Mouse (Mus musculus) CH12.LX (cell line): ENCODE data around the gene Fgfr2. TPM values are rescaled to one million over a fixed set of nuclear protein-coding genes. Genes with fewer than 3 reads are reported as not detected.
A peak's percentile ranks its signal among the peaks of the same experiment; 100 is the strongest.

Experiments
- DNase-seq: peaks from one replicate; pipeline ENCODE4 v3.0.0-alpha.2; 2013; ENCODE audit errors: extremely low read depth
- H3K27ac ChIP-seq: 2 replicates; pipeline ENCODE4 v1.5.1; 2012; ENCODE audit warnings: low read depth, mild to moderate bottlenecking, control low read depth, moderate library complexity; ENCODE audit not compliant: insufficient read depth
- H3K27me3 ChIP-seq: replicated peaks from 2 replicates; pipeline ENCODE3; 2012; ENCODE audit warnings: inconsistent platforms
- H3K36me3 ChIP-seq, 2 experiments: replicated peaks in 1 of 2; 2 replicates each; pipeline versions ENCODE3 to v1.6.1; 2012; ENCODE audit warnings: inconsistent platforms in 1 of 2, low read length in 1 of 2, mild to moderate bottlenecking in 1 of 2, mixed read lengths in 1 of 2, moderate library complexity in 1 of 2; ENCODE audit not compliant: control insufficient read depth in 1 of 2, insufficient read depth in 1 of 2
- H3K4me1 ChIP-seq, 2 experiments: 2 replicates each; pipeline ENCODE4 v1.6.1; 2012; ENCODE audit warnings: inconsistent platforms in 1 of 2, moderate library complexity in 1 of 2; ENCODE audit not compliant: insufficient read depth in 2 of 2, control insufficient read depth in 1 of 2
- H3K4me2 ChIP-seq: 2 replicates; pipeline ENCODE4 v1.6.1; 2012; ENCODE audit warnings: low read depth, mild to moderate bottlenecking, control low read depth; ENCODE audit not compliant: poor library complexity, insufficient read depth, severe bottlenecking
- H3K4me3 ChIP-seq, 3 experiments: fragments of 150-350 bp in 1 of 3; sonication (generic) in 1 of 3; replicated peaks in 1 of 3; 2 replicates each; pipeline versions ENCODE3 to v1.5.1; 2011 to 2012; ENCODE audit warnings: low read depth in 2 of 3, low read length in 2 of 3, mild to moderate bottlenecking in 2 of 3, moderate library complexity in 2 of 3, control low read depth in 1 of 3, improper control_type of control experiment in 1 of 3, inconsistent platforms in 1 of 3, mixed read lengths in 1 of 3; ENCODE audit not compliant: poor library complexity in 1 of 3
- H3K79me2 ChIP-seq: replicated peaks from 2 replicates; pipeline ENCODE4 v1.6.1; 2012; ENCODE audit warnings: mild to moderate bottlenecking, moderate library complexity; ENCODE audit not compliant: control insufficient read depth, poor library complexity, insufficient read depth, severe bottlenecking; ENCODE audit errors: extremely low read depth
- H3K9ac ChIP-seq: 2 replicates; pipeline ENCODE4 v1.6.1; 2012; ENCODE audit warnings: low read depth, mild to moderate bottlenecking, control low read depth, moderate library complexity; ENCODE audit not compliant: insufficient read depth
- H3K9me3 ChIP-seq: replicated peaks from 2 replicates; pipeline ENCODE3; 2012; ENCODE audit warnings: low read length, inconsistent platforms, mixed read lengths
- BHLHE40 ChIP-seq: IDR thresholded peaks from 2 replicates; pipeline ENCODE4 v1.6.1; 2011; ENCODE audit warnings: mild to moderate bottlenecking, low read depth, low read length, improper control_type of control experiment
- CHD1 ChIP-seq: IDR thresholded peaks from 2 replicates; pipeline ENCODE4 v1.6.1; 2012; ENCODE audit warnings: low read depth, low read length, improper control_type of control experiment, inconsistent platforms
- CHD2 ChIP-seq: IDR thresholded peaks from 2 replicates; pipeline ENCODE4 v1.6.1; 2011; ENCODE audit warnings: low read length, improper control_type of control experiment
- CTCF ChIP-seq, 2 experiments: IDR thresholded peaks in 1 of 2; conservative IDR thresholded peaks in 1 of 2; 2 replicates each; pipeline ENCODE4 v1.5.1; 2011 to 2012; ENCODE audit warnings: low read depth in 2 of 2, low read length in 2 of 2, improper control_type of control experiment in 1 of 2, inconsistent platforms in 1 of 2, mild to moderate bottlenecking in 1 of 2, moderate library complexity in 1 of 2
- ETS1 ChIP-seq: conservative IDR thresholded peaks from 2 replicates; pipeline ENCODE4 v1.6.1; 2012; ENCODE audit warnings: low read depth, mild to moderate bottlenecking, inconsistent platforms, low read length, improper control_type of control experiment, moderate library complexity
- IRF4 ChIP-seq: IDR thresholded peaks from 2 replicates; pipeline ENCODE4 v1.6.1; 2014; ENCODE audit warnings: low read depth, mild to moderate bottlenecking, inconsistent platforms, low read length, improper control_type of control experiment
- KAT2A ChIP-seq: IDR thresholded peaks from 2 replicates; pipeline ENCODE4 v1.6.1; 2012; ENCODE audit warnings: low read length, improper control_type of control experiment, inconsistent platforms; ENCODE audit not compliant: insufficient replicate concordance
- MAFK ChIP-seq: IDR thresholded peaks from 2 replicates; pipeline ENCODE4 v1.6.1; 2011; ENCODE audit warnings: low read length, improper control_type of control experiment; ENCODE audit not compliant: insufficient replicate concordance
- MAZ ChIP-seq: IDR thresholded peaks from 2 replicates; pipeline ENCODE4 v1.6.1; 2012; ENCODE audit warnings: low read depth, mild to moderate bottlenecking, inconsistent platforms, low read length, improper control_type of control experiment, moderate library complexity
- MEF2A ChIP-seq: IDR thresholded peaks from 2 replicates; pipeline ENCODE4 v1.6.1; 2014; ENCODE audit warnings: low read depth, mild to moderate bottlenecking, inconsistent platforms, low read length, improper control_type of control experiment, borderline replicate concordance
- MYC ChIP-seq: IDR thresholded peaks from 2 replicates; pipeline ENCODE4 v1.6.1; 2011; ENCODE audit warnings: low read depth, mild to moderate bottlenecking, improper control_type of control experiment, low read length
- NRF1 ChIP-seq: IDR thresholded peaks from 2 replicates; pipeline ENCODE4 v1.6.1; 2014; ENCODE audit warnings: low read depth, mild to moderate bottlenecking, inconsistent platforms, low read length, improper control_type of control experiment, moderate library complexity
- POLR2A ChIP-seq: IDR thresholded peaks from 2 replicates; pipeline ENCODE4 v1.6.1; 2011; ENCODE audit warnings: low read depth, mild to moderate bottlenecking, improper control_type of control experiment, low read length
- RAD21 ChIP-seq: IDR thresholded peaks from 2 replicates; pipeline ENCODE4 v1.6.1; 2011; ENCODE audit warnings: low read depth, mild to moderate bottlenecking, low read length, improper control_type of control experiment, moderate library complexity
- SIN3A ChIP-seq: IDR thresholded peaks from 2 replicates; pipeline ENCODE4 v1.6.1; 2012; ENCODE audit warnings: low read length, improper control_type of control experiment, inconsistent platforms
- SMC3 ChIP-seq: IDR thresholded peaks from 2 replicates; pipeline ENCODE4 v1.6.1; 2011; ENCODE audit warnings: low read depth, low read length, improper control_type of control experiment
- TBP ChIP-seq: conservative IDR thresholded peaks from 2 replicates; pipeline ENCODE4 v1.6.1; 2011; ENCODE audit warnings: low read depth, low read length, improper control_type of control experiment
- USF1 ChIP-seq: IDR thresholded peaks from 2 replicates; pipeline ENCODE4 v1.6.1; 2014; ENCODE audit warnings: low read depth, mild to moderate bottlenecking, inconsistent platforms, low read length, improper control_type of control experiment
- USF2 ChIP-seq: conservative IDR thresholded peaks from 2 replicates; pipeline ENCODE4 v1.6.1; 2011; ENCODE audit warnings: low read depth, low read length, improper control_type of control experiment
- ZC3H11A ChIP-seq: IDR thresholded peaks from 2 replicates; pipeline ENCODE4 v1.6.1; 2012; ENCODE audit warnings: low read depth, mild to moderate bottlenecking, inconsistent platforms, low read length, improper control_type of control experiment
- ZKSCAN1 ChIP-seq: IDR thresholded peaks from 2 replicates; pipeline ENCODE4 v1.6.1; 2012; ENCODE audit warnings: low read depth, inconsistent platforms, low read length, improper control_type of control experiment, borderline replicate concordance
- ZMIZ1 ChIP-seq: IDR thresholded peaks from 2 replicates; pipeline ENCODE4 v1.6.1; 2012; ENCODE audit warnings: low read depth, mild to moderate bottlenecking, inconsistent platforms, low read length, improper control_type of control experiment
- ZNF384 ChIP-seq: IDR thresholded peaks from 2 replicates; pipeline ENCODE4 v1.6.1; 2012; ENCODE audit warnings: low read depth, low read length, improper control_type of control experiment, inconsistent platforms
- dilution Hi-C: fragments of 300-500 bp; cut with MboI; formaldehyde crosslinking; loops from 2 replicates; pipeline ENCODE4 v1.14.3; 2020; ENCODE audit warnings: low sequenced_read_pairs; ENCODE audit not compliant: extremely low pct_unique_long_range_greater_than_20kb, extremely low pct_ligation_motif_present
- in situ Hi-C: fragments of 300-500 bp; cut with MboI; formaldehyde crosslinking; loops from 3 replicates; pipeline ENCODE4 v1.14.3; 2019; ENCODE audit warnings: low sequenced_read_pairs, low pct_ligation_motif_present, low pct_unique_long_range_greater_than_20kb, mixed read lengths
- polyA plus RNA-seq: library from polyadenylated mRNA; unstranded; fragments of >175 nt; gene quantifications from 2 replicates; pipeline ENCODE4 v1.2.1, GENCODE M21; 2012; ENCODE audit warnings: low read depth; ENCODE audit not compliant: insufficient read length
- total RNA-seq, 2 experiments: library from RNA; depleted of rRNA; stranded (reverse); fragments of 300-350 nt in 1 of 2; fragments of >200 nt in 1 of 2; gene quantifications; 2 replicates each; pipeline ENCODE4 v1.2.3; 2012 to 2014

Fgfr2 gene
- total and polyA plus RNA-seq, 3 experiments, result not detected

DNA sequence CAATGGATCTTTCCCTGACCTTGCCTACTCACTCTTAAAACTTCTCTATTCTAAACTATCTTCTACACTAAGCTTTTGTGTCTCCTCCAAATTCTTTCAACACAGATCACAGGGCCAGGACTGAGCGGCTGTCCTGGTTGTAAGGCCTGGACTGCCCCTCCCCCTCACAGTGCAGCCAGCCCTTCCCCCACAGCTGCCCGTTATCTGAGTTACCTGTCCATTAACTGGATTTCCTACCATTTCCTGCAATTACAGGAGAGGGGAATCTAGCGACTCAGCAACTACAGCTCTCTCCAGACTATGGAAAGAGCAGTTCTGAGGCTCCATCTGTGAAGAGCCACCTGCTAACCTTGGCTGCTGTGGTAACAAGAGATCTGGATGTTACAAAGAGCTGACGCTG, 567.2 kb downstream of the Fgfr2 start:
- no peak overlapping the region for H3K27ac ChIP-seq
- in situ Hi-C loops (no loop called here), dilution Hi-C loops (no loop called here)
- no peaks in the 10 kb centered on the region for H3K79me2 ChIP-seq
- peaks cover 33 to 49% of the 10 kb centered on the region in 2 experiments for H3K36me3 ChIP-seq
- TF ChIP-seq CHD2 (peak; percentile 63), ZKSCAN1 (no peak)
- peaks cover 0 to 11% of the 10 kb centered on the region in 2 experiments; a peak in 2 of 4 replicates for H3K4me1 ChIP-seq
- no peaks in the 10 kb centered on the region for H3K9me3 ChIP-seq
- H3K4me2 ChIP-seq, result no peak overlapping the region
- peaks cover 2% of the 10 kb centered on the region for H3K27me3 ChIP-seq
- no peak overlapping the region for H3K9ac ChIP-seq
- no peak overlapping the region for H3K4me3 ChIP-seq
- no peak for DNase-seq

GRCm38 (mm10) chr7:132554091-132554490, 569.1 kb downstream of the Fgfr2 start:
- no peaks in the 10 kb centered on the region for H3K9me3 ChIP-seq
- TF ChIP-seq SIN3A (no peak), BHLHE40 (no peak), CHD1 (no peak), POLR2A (no peak), NRF1 (no peak), MEF2A (no peak), MAFK (no peak), ZMIZ1 (no peak), USF2 (no peak), ETS1 (no peak)
- TF ChIP-seq, all 38 proteins: peak for 0
- H3K4me2 ChIP-seq, result no peak overlapping the region
- H3K4me3 ChIP-seq, result no peak overlapping the region
- in situ Hi-C loops (no loop called here), dilution Hi-C loops (no loop called here)
- DNase-seq, result no peak
- no peaks in the 10 kb centered on the region for H3K79me2 ChIP-seq
- no peak overlapping the region for H3K27ac ChIP-seq
- H3K36me3 ChIP-seq, result peaks cover 19 to 31% of the 10 kb centered on the region in 2 experiments
- H3K4me1 ChIP-seq, result peaks cover 0 to 11% of the 10 kb centered on the region in 2 experiments; a peak in 2 of 4 replicates
- H3K27me3 ChIP-seq, result peaks cover 16% of the 10 kb centered on the region
- no peak overlapping the region for H3K9ac ChIP-seq

- Histone ChIP-seq H3K79me2 (no peaks in the 10 kb centered on the region), H3K27ac (no peak overlapping the region), H3K36me3 (peaks cover 0 to 7% of the 10 kb centered on the region in 2 experiments), H3K4me3 (peak overlapping the region; percentile 47 to 51 (median 48)), H3K4me2 (peak overlapping the region; percentile 95), H3K4me1 (peaks cover 0 to 19% of the 10 kb centered on the region in 2 experiments; a peak in 2 of 4 replicates), H3K9ac (peak overlapping the region; percentile 47), H3K27me3 (peaks cover 39% of the 10 kb centered on the region), H3K9me3 (no peaks in the 10 kb centered on the region)
- peak; percentile 92 for DNase-seq
- in situ Hi-C loops (no loop called here), dilution Hi-C loops (no loop called here)
- TF ChIP-seq USF1 (no peak), SMC3 (peak; percentile 84), RAD21 (peak; percentile 94), SIN3A (peak; percentile 45; the same call in 1 of the 2 replicates), ZNF384 (no peak), BHLHE40 (no peak), USF2 (no peak), MYC (no peak), MEF2A (no peak), ZC3H11A (peak; percentile 18), CTCF (conservative IDR thresholded peaks at IDR 0.05 in 1 of 2, IDR thresholded peaks at IDR 0.05 in 1 of 2; ENCODE audit: low read depth in 2 of 2, low read length in 2 of 2) (peak; percentile 59 to 93; a peak in 3 of 4 replicates), POLR2A (0 out of 2 replicates have a peak, but pooled peaks have one; percentile 35), ZKSCAN1 (no peak), CHD2 (no peak), TBP (0 out of 2 replicates have a peak, but pooled peaks have one; percentile 6), KAT2A (no peak), IRF4 (peak; percentile 63), MAZ (peak; percentile 63; the same call in 1 of the 2 replicates)
Measured at GRCm38 (mm10) chr7:132551351-132552126, 571.6 kb downstream of the Fgfr2 start.
